Mouse (Mus musculus) mature B cell (primary cell): ENCODE results near the gene Cnp.
"Not testable (repeated sequence)": the region's sequence is repeated elsewhere in the genome, so short reads cannot be mapped to it uniquely, and the experiment has no call there.

Experiments
- in situ Hi-C: fragments of 300-500 bp; cut with MboI; formaldehyde crosslinking; loops from 2 replicates; pipeline ENCODE4 v1.14.3; 2019

The Cnp gene

GRCm38 (mm10) chr11:100552842-100553241 lies 21.9 kb upstream of the Cnp start:
- in situ Hi-C loops = no loop called here

GRCm38 (mm10) chr11:100555583-100555982 lies 19.1 kb upstream of the Cnp start:
- in situ Hi-C loops = no loop called here

- in situ Hi-C loops = no loop called here
These were observed 17.1 kb upstream of the Cnp start for GRCm38 (mm10) chr11:100557563-100557962.

GRCm38 (mm10) chr11:100559476-100559875 lies 15.2 kb upstream of the Cnp start:
- in situ Hi-C loops = no loop called here

- in situ Hi-C loops = no loop called here
These were observed 13.0 kb upstream of the Cnp start for GRCm38 (mm10) chr11:100561748-100562147.

GRCm38 (mm10) chr11:100564297-100564696 lies 10.4 kb upstream of the Cnp start:
- in situ Hi-C loops = no loop called here

GRCm38 (mm10) chr11:100564703-100565102 lies 10.0 kb upstream of the Cnp start:
- in situ Hi-C loops = no loop called here

GRCm38 (mm10) chr11:100567229-100567628 lies 7.5 kb upstream of the Cnp start:
- in situ Hi-C loops = no loop called here

GRCm38 (mm10) chr11:100567815-100568245 lies 6.9 kb upstream of the Cnp start:
- in situ Hi-C loops = no loop called here

- in situ Hi-C loops = no loop called here
These were observed 6.0 kb upstream of the Cnp start for GRCm38 (mm10) chr11:100568692-100569091.

GRCm38 (mm10) chr11:100569789-100570188 lies 4.9 kb upstream of the Cnp start:
- in situ Hi-C loops = loop anchor here (5.0 kb wide), 1 partner anchor 133 kb away; the partner anchor contains the start of gene Dhx58

- in situ Hi-C loops = loop anchor here (5.0 kb wide), 1 partner anchor 132 kb away; the partner anchor contains the start of gene Dhx58
These were observed 4.1 kb upstream of the Cnp start for GRCm38 (mm10) chr11:100570430-100571201.

- in situ Hi-C loops = loop anchor here (5.0 kb wide), 1 partner anchor 131 kb away; the partner anchor contains the start of gene Dhx58
These were observed 3.5 kb upstream of the Cnp start for GRCm38 (mm10) chr11:100571202-100571567.

GRCm38 (mm10) chr11:100574188-100574587 lies 516 bp upstream of the Cnp start:
- in situ Hi-C loops = loop anchor here (5.0 kb wide), 1 partner anchor 128 kb away; the partner anchor contains the start of gene Dhx58

- in situ Hi-C loops = no loop called here
These were observed 766 bp downstream of the Cnp start for GRCm38 (mm10) chr11:100575484-100575855.

GRCm38 (mm10) chr11:100576256-100576655 lies 1.6 kb downstream of the Cnp start:
- in situ Hi-C loops = no loop called here

GRCm38 (mm10) chr11:100577852-100578599 lies 3.3 kb downstream of the Cnp start:
- in situ Hi-C loops = no loop called here

GRCm38 (mm10) chr11:100579116-100579799 lies 4.6 kb downstream of the Cnp start:
- in situ Hi-C loops = no loop called here

- in situ Hi-C loops = no loop called here
These were observed 5.6 kb downstream of the Cnp start for GRCm38 (mm10) chr11:100580275-100580674.

- in situ Hi-C loops = no loop called here
These were observed 7.1 kb downstream of the Cnp start for GRCm38 (mm10) chr11:100581756-100582155.

GRCm38 (mm10) chr11:100582413-100582812 lies 7.7 kb downstream of the Cnp start:
- in situ Hi-C loops = not testable (repeated sequence)

- in situ Hi-C loops = no loop called here
These were observed 8.1 kb downstream of the Cnp start for GRCm38 (mm10) chr11:100582836-100583235.
